Mouse (Mus musculus) small intestine, adult 2 months (tissue): ENCODE measurements around the gene Ablim2. TPM values are rescaled to one million over a fixed set of nuclear protein-coding genes. Genes with fewer than 3 reads are reported as not detected.

Source experiments
- H3K27ac ChIP-seq: fragments of 200-500 bp; 2 replicates; pipeline ENCODE4 v1.5.1; 2012; ENCODE audit warnings: low read depth, low read length, control low read depth, inconsistent platforms; ENCODE audit not compliant: insufficient read depth
- H3K27me3 ChIP-seq: fragments of 200-500 bp; 2 replicates; pipeline ENCODE4 v1.6.1; 2012; ENCODE audit warnings: mild to moderate bottlenecking, moderate library complexity, low read length, inconsistent platforms; ENCODE audit not compliant: control insufficient read depth, insufficient read depth
- H3K36me3 ChIP-seq: fragments of 200-500 bp; 2 replicates; pipeline ENCODE4 v1.6.1; 2012; ENCODE audit warnings: mild to moderate bottlenecking, low read length, control low read depth, inconsistent platforms; ENCODE audit not compliant: control insufficient read depth, insufficient read depth
- H3K4me1 ChIP-seq: fragments of 200-500 bp; 2 replicates; pipeline ENCODE4 v1.6.1; 2012; ENCODE audit warnings: low read length, inconsistent platforms, mixed read lengths; ENCODE audit not compliant: control insufficient read depth, insufficient read depth, insufficient read length
- H3K4me3 ChIP-seq: fragments of 200-500 bp; 2 replicates; pipeline ENCODE4 v1.5.1; 2012; ENCODE audit warnings: low read depth, mild to moderate bottlenecking, control low read depth, inconsistent platforms, low read length, moderate library complexity
- CTCF ChIP-seq: fragments of 200-500 bp; IDR thresholded peaks from 2 replicates; pipeline ENCODE4 v1.5.1; 2012; ENCODE audit warnings: low read depth, mild to moderate bottlenecking, control low read depth, inconsistent platforms, low read length, moderate library complexity, mixed read lengths; ENCODE audit not compliant: insufficient replicate concordance, insufficient read length; ENCODE audit errors: extremely low read depth
- POLR2A ChIP-seq: fragments of 200-500 bp; IDR thresholded peaks from 2 replicates; pipeline ENCODE4 v1.6.1; 2012; ENCODE audit warnings: low read depth, mild to moderate bottlenecking, control low read depth, inconsistent platforms, low read length, moderate library complexity
- WGBS: fragments of 180-500 bp; shearing (Covaris S2); methylation state at CpG from one replicate; pipeline ENCODE4 v1.1.7; 2018; 5-methylcytosine and 5-hydroxymethylcytosine counted together
- polyA plus RNA-seq: library from polyadenylated mRNA; depleted of rRNA; stranded (reverse); fragments of >200 nt; gene quantifications from 2 replicates; pipeline ENCODE4 v1.2.3, GENCODE M21; 2012

The Ablim2 gene
- polyA plus RNA-seq, 1 experiment, result 9.1 TPM

- Histone ChIP-seq H3K36me3 (0 out of 2 replicates have a peak, but pooled peaks cover 1% of the 10 kb centered on the region), H3K4me3 (no peak overlapping the region), H3K27me3 (no peaks in the 10 kb centered on the region), H3K4me1 (peaks cover 6% of the 10 kb centered on the region), H3K27ac (no peak overlapping the region)
- 89% methylated on average over 5 of the region's 5 CpGs for WGBS
- TF ChIP-seq CTCF, result no peak
- TF ChIP-seq POLR2A, result no peak
These were observed 30.2 kb upstream of the Ablim2 start for GRCm38 (mm10) chr5:35727447-35727846.

DNA sequence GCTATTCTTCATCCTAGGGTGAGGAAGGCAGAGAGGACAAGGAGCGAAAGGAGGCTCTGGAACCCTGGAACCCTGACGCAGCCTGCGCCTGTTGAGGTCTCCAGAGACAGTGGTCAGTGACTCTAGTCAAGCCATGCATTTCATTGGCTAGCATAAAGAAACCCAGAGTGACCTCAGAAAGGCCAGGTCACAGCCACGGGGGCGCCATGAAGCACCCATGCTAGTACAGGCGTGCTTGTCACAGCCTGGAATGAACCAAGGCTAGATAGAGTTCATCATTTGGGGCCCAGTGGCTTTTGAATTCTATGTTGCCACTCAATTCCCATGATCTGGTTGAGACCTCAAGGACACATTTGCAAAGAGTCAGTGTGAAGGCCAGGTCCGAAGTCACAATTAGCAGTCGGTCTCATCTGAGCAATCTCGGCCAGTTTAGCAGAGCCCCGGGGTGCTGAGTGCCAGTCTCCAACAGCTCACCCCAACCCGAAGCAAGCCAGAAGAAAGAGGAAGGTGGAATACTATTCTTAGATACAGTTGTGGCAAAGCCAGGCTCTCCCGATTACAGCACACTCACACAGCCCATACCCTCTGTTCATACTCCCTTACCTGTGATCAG lies 29.2 kb upstream of the Ablim2 start:
- 74% methylated on average over 12 of the region's 12 CpGs for WGBS
- H3K27ac ChIP-seq, result peak overlapping the region; percentile 72
- peaks cover 6% of the 10 kb centered on the region for H3K4me1 ChIP-seq
- no peaks in the 10 kb centered on the region for H3K27me3 ChIP-seq
- no peak for TF ChIP-seq POLR2A
- no peak for TF ChIP-seq CTCF
- H3K36me3 ChIP-seq, result no peaks in the 10 kb centered on the region
- peak overlapping the region; percentile 41 for H3K4me3 ChIP-seq

DNA sequence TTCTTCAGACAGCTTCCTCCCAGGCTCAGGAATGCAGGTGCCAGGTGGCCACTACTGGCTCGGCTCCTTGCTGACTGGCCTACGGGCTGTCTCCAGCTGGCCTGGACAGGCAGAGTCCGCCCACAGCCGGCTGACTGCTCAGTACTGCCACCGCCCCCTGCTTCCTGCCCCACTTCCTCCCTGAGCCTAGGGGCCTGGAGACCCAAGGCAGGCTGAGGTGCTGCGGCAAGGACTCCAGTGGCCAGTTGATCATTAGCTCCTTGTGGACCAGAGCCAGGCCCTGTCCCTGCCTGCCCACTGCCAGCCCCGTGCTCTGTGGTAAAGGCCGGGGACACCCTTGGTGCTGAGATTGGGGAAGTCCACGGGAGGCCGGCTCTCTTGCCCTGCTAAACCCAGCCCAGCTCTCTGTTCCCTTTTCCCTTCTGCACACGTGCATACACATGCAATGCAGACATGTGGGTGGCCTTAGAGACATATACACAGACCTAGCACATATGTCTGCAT lies 28.7 kb upstream of the Ablim2 start:
- Histone ChIP-seq H3K4me3 (peak overlapping the region; percentile 41), H3K36me3 (no peaks in the 10 kb centered on the region), H3K27me3 (no peaks in the 10 kb centered on the region), H3K27ac (peak overlapping the region; percentile 72), H3K4me1 (peaks cover 6% of the 10 kb centered on the region)
- WGBS, result 15% methylated on average over 11 of the region's 11 CpGs
- no peak; the same call in 1 of the 2 replicates for TF ChIP-seq POLR2A
- no peak for TF ChIP-seq CTCF

- 79% methylated on average over 3 of the region's 3 CpGs for WGBS
- no peaks in the 10 kb centered on the region for H3K27me3 ChIP-seq
- TF ChIP-seq POLR2A (no peak), CTCF (no peak)
These were observed 27.8 kb upstream of the Ablim2 start for GRCm38 (mm10) chr5:35729844-35730243.

GRCm38 (mm10) chr5:35730552-35730951 lies 27.1 kb upstream of the Ablim2 start:
- 71% methylated on average over 1 of the region's 1 CpGs for WGBS
- no peak overlapping the region for H3K27ac ChIP-seq

More at GRCm38 (mm10) chr5:35729844-35730243, 27.8 kb upstream of the Ablim2 start:
- Histone ChIP-seq H3K27ac (peak overlapping the region; percentile 72), H3K36me3 (no peaks in the 10 kb centered on the region), H3K4me3 (no peak overlapping the region), H3K4me1 (peaks cover 6% of the 10 kb centered on the region)

DNA sequence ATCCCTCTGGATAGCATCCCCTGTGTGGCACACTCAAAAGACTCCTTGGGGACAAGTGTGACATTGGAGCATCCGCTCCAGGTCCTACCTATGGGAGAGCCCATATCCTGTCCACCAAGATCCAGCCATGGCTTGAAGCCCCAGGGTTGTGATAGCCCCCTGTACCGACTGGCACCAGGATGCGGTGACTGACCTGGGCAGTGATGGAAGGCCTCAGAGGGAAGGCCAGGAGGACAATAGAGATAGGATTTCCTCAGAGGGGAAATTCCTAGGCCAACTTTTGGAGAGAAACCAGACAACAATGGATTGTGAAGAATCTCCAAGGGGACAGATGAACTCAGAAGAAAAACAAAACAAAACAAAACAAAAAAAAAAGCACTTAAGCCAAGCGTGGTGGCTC lies 26.7 kb upstream of the Ablim2 start:
- no peaks in the 10 kb centered on the region for H3K36me3 ChIP-seq
- peaks cover 6% of the 10 kb centered on the region for H3K4me1 ChIP-seq
- WGBS, result 89% methylated on average over 4 of the region's 4 CpGs

More at GRCm38 (mm10) chr5:35730552-35730951, 27.1 kb upstream of the Ablim2 start:
- Histone ChIP-seq H3K27me3 (no peaks in the 10 kb centered on the region), H3K36me3 (no peaks in the 10 kb centered on the region), H3K4me1 (peaks cover 6% of the 10 kb centered on the region), H3K4me3 (no peak overlapping the region)
- TF ChIP-seq CTCF, result no peak
- TF ChIP-seq POLR2A, result no peak

GRCm38 (mm10) chr5:35733523-35733922 lies 24.2 kb upstream of the Ablim2 start:
- Histone ChIP-seq H3K36me3 (no peaks in the 10 kb centered on the region), H3K27ac (no peak overlapping the region), H3K4me1 (peaks cover 24% of the 10 kb centered on the region), H3K4me3 (no peak overlapping the region), H3K27me3 (no peaks in the 10 kb centered on the region)
- TF ChIP-seq POLR2A (no peak), CTCF (no peak)
- WGBS, result 82% methylated on average over 2 of the region's 2 CpGs

More for the DNA sequence above, 26.7 kb upstream of the Ablim2 start:
- TF ChIP-seq CTCF, result no peak
- no peak for TF ChIP-seq POLR2A
- Histone ChIP-seq H3K4me3 (no peak overlapping the region), H3K27ac (no peak overlapping the region), H3K27me3 (no peaks in the 10 kb centered on the region)
